Mouse (Mus musculus): Measurements from ENCODE around the gene Fchsd2. TPM values are rescaled to one million over a fixed set of nuclear protein-coding genes. Genes with fewer than 3 reads are reported as not detected.

Gene Fchsd2
- 97.3 TPM for total RNA-seq (2023)

GRCm38 (mm10) chr7:101092618-101093017 lies at the start of gene Fchsd2:
Gene Fchsd2, plus strand, starts transcription at chr7:101092863.

GRCm38 (mm10) chr7:101301881-101302456 lies 209.3 kb downstream of the Fchsd2 start, which contains the start of gene Atg16l2:
Gene Atg16l2, minus strand, starts transcription at chr7:101302251.

GRCm38 (mm10) chr7:101317014-101317413 lies 224.4 kb downstream of the Fchsd2 start, which contains the start of gene Stard10:
Gene Stard10, plus strand, starts transcription at chr7:101317086.

Other genes with a start within 250 kb of the Fchsd2 start
- gene Relt, start 229.4 kb upstream of the Fchsd2 start, total RNA-seq (2023): 43.6 TPM
- 1.7 TPM for gene Arhgef17, start 160.8 kb upstream of the Fchsd2 start, total RNA-seq (2023)
- gene P2ry6, start 118.2 kb upstream of the Fchsd2 start, total RNA-seq (2023): not detected
- 1.7 TPM for gene P2ry2, start 80.0 kb upstream of the Fchsd2 start, total RNA-seq (2023)
- 128 TPM for gene Atg16l2, start 209.4 kb downstream of the Fchsd2 start, total RNA-seq (2023)
- 9.5 TPM for gene Stard10, start 224.2 kb downstream of the Fchsd2 start, total RNA-seq (2023)